Mouse (Mus musculus): ENCODE data around the gene Dgkk. TPM values are rescaled to one million over a fixed set of nuclear protein-coding genes. Genes with fewer than 3 reads are reported as not detected.

Gene Dgkk
- total and polyA plus RNA-seq, 3 experiments: not detected

- Histone ChIP-seq H3K27ac (ENCODE audit: control insufficient read depth, low read depth, low read length) (no peak overlapping the region), H3K4me3 (ENCODE audit: control insufficient read depth in 1 of 2, insufficient read depth in 1 of 2, low read depth in 2 of 2, low read length in 2 of 2) (no peak overlapping the region), H3K36me3 (ENCODE audit: control insufficient read depth in 1 of 2, insufficient read depth in 2 of 2, low read length in 2 of 2) (no peaks in the 10 kb centered on the region), H3K9me3 (replicated peaks; ENCODE audit: insufficient read depth, low read length) (no peaks in the 10 kb centered on the region), H3K27me3 (ENCODE audit: control insufficient read depth in 1 of 2, insufficient read depth in 2 of 2, low read length in 2 of 2) (no peaks in the 10 kb centered on the region), H3K9ac (ENCODE audit: control insufficient read depth, low read depth, low read length, poor library complexity, severe bottlenecking) (no peak overlapping the region), H3K4me1 (ENCODE audit: control insufficient read depth in 1 of 2, insufficient read depth in 2 of 2, low read length in 2 of 2) (no peaks in the 10 kb centered on the region), H3K79me2 (ENCODE audit: control insufficient read depth, insufficient read depth, low read length, poor library complexity) (no peaks in the 10 kb centered on the region)
- DNase-seq (ENCODE audit: low read depth, low spot score): no peak
- TF ChIP-seq SMC3 (IDR thresholded peaks at IDR 0.05; ENCODE audit: low read depth, low read length) (no peak), MAX (IDR thresholded peaks at IDR 0.05; ENCODE audit: low read length) (no peak), SIN3A (IDR thresholded peaks at IDR 0.05; ENCODE audit: low read length) (no peak), ETS1 (IDR thresholded peaks at IDR 0.05; ENCODE audit: low read depth, low read length) (no peak), POLR2AphosphoS2 (IDR thresholded peaks at IDR 0.05; ENCODE audit: low read length) (no peak), ZMIZ1 (IDR thresholded peaks at IDR 0.05; ENCODE audit: low read depth, low read length) (no peak), ZNF384 (IDR thresholded peaks at IDR 0.05; ENCODE audit: low read depth, low read length) (no peak), RCOR1 (IDR thresholded peaks at IDR 0.05; ENCODE audit: low read depth, low read length) (no peak), JUND (IDR thresholded peaks at IDR 0.05; ENCODE audit: low read depth, low read length) (no peak), ZC3H11A (IDR thresholded peaks at IDR 0.05; ENCODE audit: low read depth, low read length) (no peak), USF2 (IDR thresholded peaks at IDR 0.05; ENCODE audit: borderline replicate concordance in 1 of 2, insufficient read depth in 1 of 2, low read depth in 1 of 2, low read length in 2 of 2) (no peak), RAD21 (IDR thresholded peaks at IDR 0.05; ENCODE audit: low read depth, low read length) (no peak), USF1 (IDR thresholded peaks at IDR 0.05; ENCODE audit: low read depth, low read length) (no peak), GATA1 (IDR thresholded peaks at IDR 0.05; ENCODE audit: low read depth, low read length) (no peak), CHD1 (IDR thresholded peaks at IDR 0.05; ENCODE audit: low read depth, low read length) (no peak), ELF1 (IDR thresholded peaks at IDR 0.05; ENCODE audit: low read depth, low read length) (no peak), EP300 (IDR thresholded peaks at IDR 0.05; ENCODE audit: low read depth in 1 of 2, low read length in 2 of 2) (no peak), NELFE (IDR thresholded peaks at IDR 0.05; ENCODE audit: low read depth, low read length) (no peak)
Measured at GRCm38 (mm10) chrX:6751549-6752047, 27.5 kb upstream of the Dgkk start.

GRCm38 (mm10) chrX:6777489-6778249 is 1.4 kb upstream of the Dgkk start:
- no peak for DNase-seq (ENCODE audit: low read depth, low spot score)
- Histone ChIP-seq H3K36me3 (ENCODE audit: control insufficient read depth in 1 of 2, insufficient read depth in 2 of 2, low read length in 2 of 2) (no peaks in the 10 kb centered on the region), H3K9ac (ENCODE audit: control insufficient read depth, low read depth, low read length, poor library complexity, severe bottlenecking) (no peak overlapping the region), H3K27ac (ENCODE audit: control insufficient read depth, low read depth, low read length) (no peak overlapping the region), H3K27me3 (ENCODE audit: control insufficient read depth in 1 of 2, insufficient read depth in 2 of 2, low read length in 2 of 2) (no peaks in the 10 kb centered on the region), H3K4me1 (ENCODE audit: control insufficient read depth in 1 of 2, insufficient read depth in 2 of 2, low read length in 2 of 2) (no peaks in the 10 kb centered on the region), H3K9me3 (replicated peaks; ENCODE audit: insufficient read depth, low read length) (no peaks in the 10 kb centered on the region), H3K79me2 (ENCODE audit: control insufficient read depth, insufficient read depth, low read length, poor library complexity) (no peaks in the 10 kb centered on the region), H3K4me3 (ENCODE audit: control insufficient read depth in 1 of 2, insufficient read depth in 1 of 2, low read depth in 2 of 2, low read length in 2 of 2) (no peak overlapping the region)
- no peak for TF ChIP-seq SMC3 (IDR thresholded peaks at IDR 0.05; ENCODE audit: low read depth, low read length)
- no peak for TF ChIP-seq POLR2AphosphoS5 (IDR thresholded peaks at IDR 0.05; ENCODE audit: borderline replicate concordance, low read depth, low read length)
- no peak for TF ChIP-seq USF1 (IDR thresholded peaks at IDR 0.05; ENCODE audit: low read depth, low read length)
- no peak for TF ChIP-seq POLR2A (IDR thresholded peaks at IDR 0.05; ENCODE audit: control insufficient read depth in 1 of 2, insufficient read depth in 1 of 2, low read depth in 1 of 2, low read length in 2 of 2, poor library complexity in 1 of 2)
- TF ChIP-seq MYB (IDR thresholded peaks at IDR 0.05; ENCODE audit: low read depth, low read length): no peak
- no peak for TF ChIP-seq KAT2A (conservative IDR thresholded peaks at IDR 0.05; ENCODE audit: low read depth, low read length)
- no peak for TF ChIP-seq EP300 (IDR thresholded peaks at IDR 0.05; ENCODE audit: low read depth in 1 of 2, low read length in 2 of 2)
- no peak for TF ChIP-seq RCOR1 (IDR thresholded peaks at IDR 0.05; ENCODE audit: low read depth, low read length)
- TF ChIP-seq MAFK (IDR thresholded peaks at IDR 0.05; ENCODE audit: borderline replicate concordance, low read depth, low read length): no peak
- TF ChIP-seq MYC (IDR thresholded peaks at IDR 0.05; ENCODE audit: low read depth, low read length): no peak
- no peak for TF ChIP-seq ETS1 (IDR thresholded peaks at IDR 0.05; ENCODE audit: low read depth, low read length)
- TF ChIP-seq ZC3H11A (IDR thresholded peaks at IDR 0.05; ENCODE audit: low read depth, low read length): no peak
- TF ChIP-seq UBTF (IDR thresholded peaks at IDR 0.05; ENCODE audit: borderline replicate concordance, insufficient read depth, low read depth, low read length): no peak
- no peak for TF ChIP-seq BHLHE40 (IDR thresholded peaks at IDR 0.05; ENCODE audit: borderline replicate concordance, low read depth, low read length)
- TF ChIP-seq MAX (IDR thresholded peaks at IDR 0.05; ENCODE audit: low read length): no peak
- TF ChIP-seq HCFC1 (IDR thresholded peaks at IDR 0.05; ENCODE audit: low read depth, low read length): no peak
- no peak for TF ChIP-seq TBP (IDR thresholded peaks at IDR 0.05; ENCODE audit: low read depth, low read length)
- no peak for TF ChIP-seq SIN3A (IDR thresholded peaks at IDR 0.05; ENCODE audit: low read length)

All from MEL (cell line).